Mouse (Mus musculus) left cerebral cortex, adult 18-20 months (tissue): Measurements from ENCODE around the gene Slc39a2. TPM values are rescaled to one million over a fixed set of nuclear protein-coding genes. Genes with fewer than 3 reads are reported as not detected.
"Not testable (repeated sequence)": the region's sequence is repeated elsewhere in the genome, so short reads cannot be mapped to it uniquely, and the experiment has no call there.

Experiments
- DNase-seq, 2 experiments: peaks; one replicate each; pipeline ENCODE4 v3.0.0; 2021 to 2022; ENCODE audit warnings: low spot score in 2 of 2, mixed read lengths in 1 of 2
- total RNA-seq, 2 experiments: library from RNA; stranded (reverse); gene quantifications; 2 replicates each; pipeline ENCODE4 v1.2.3; 2021

Slc39a2 gene
- total RNA-seq, 2 experiments from 2014 or later = 6.8 to 7.0 TPM

DNA sequence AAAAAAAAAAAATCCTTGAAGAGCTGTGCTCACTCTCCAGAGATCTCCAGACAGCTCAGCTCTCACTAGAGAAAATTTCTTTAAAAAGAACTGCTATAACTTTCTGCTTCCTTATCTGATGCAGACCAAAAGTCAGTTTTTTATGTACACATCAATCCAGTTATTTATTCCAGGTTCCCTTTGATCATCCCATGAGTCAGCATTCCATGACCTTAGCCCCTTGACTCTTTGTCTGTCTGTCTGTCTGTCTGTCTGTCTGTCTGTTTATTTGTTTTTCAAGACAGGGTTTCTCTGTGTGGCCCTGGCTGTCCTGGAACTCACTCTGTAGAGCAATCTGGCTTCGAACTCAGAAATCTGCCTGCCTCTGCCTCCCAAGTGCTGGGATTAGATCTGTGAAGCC, 6.7 kb downstream of the Slc39a2 start:
- no peak for DNase-seq

- peak; percentile 76 to 82 for DNase-seq
These were observed 10.4 kb downstream of the Slc39a2 start for GRCm38 (mm10) chr14:51902806-51903710.

GRCm38 (mm10) chr14:51903782-51904181, 11.1 kb downstream of the Slc39a2 start:
- DNase-seq = no peak

- DNase-seq = no peak
These were observed 12.0 kb downstream of the Slc39a2 start for GRCm38 (mm10) chr14:51904706-51905105.

- no peak for DNase-seq
These were observed 13.4 kb downstream of the Slc39a2 start for GRCm38 (mm10) chr14:51906102-51906501.

DNA sequence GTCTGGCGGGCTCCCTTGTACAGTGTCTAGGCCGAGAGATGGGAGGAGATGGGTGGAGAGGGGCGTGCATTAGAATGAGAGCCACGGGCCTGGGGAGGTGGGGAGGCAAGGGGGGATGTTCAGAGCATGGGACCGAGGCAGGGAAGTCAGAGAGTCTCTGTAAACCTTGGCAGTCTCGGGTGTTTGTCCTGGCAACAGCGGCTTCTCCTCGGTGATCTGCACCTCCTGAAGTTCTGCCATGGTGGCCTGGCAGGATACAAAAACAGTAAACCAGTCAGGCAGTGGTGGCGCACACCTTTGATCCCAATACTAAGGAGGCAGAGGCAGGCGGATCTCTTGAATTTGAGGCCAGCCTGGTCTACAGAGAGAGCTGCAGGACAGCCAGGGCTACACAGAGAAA, 18.6 kb downstream of the Slc39a2 start:
- no peak for DNase-seq

DNA sequence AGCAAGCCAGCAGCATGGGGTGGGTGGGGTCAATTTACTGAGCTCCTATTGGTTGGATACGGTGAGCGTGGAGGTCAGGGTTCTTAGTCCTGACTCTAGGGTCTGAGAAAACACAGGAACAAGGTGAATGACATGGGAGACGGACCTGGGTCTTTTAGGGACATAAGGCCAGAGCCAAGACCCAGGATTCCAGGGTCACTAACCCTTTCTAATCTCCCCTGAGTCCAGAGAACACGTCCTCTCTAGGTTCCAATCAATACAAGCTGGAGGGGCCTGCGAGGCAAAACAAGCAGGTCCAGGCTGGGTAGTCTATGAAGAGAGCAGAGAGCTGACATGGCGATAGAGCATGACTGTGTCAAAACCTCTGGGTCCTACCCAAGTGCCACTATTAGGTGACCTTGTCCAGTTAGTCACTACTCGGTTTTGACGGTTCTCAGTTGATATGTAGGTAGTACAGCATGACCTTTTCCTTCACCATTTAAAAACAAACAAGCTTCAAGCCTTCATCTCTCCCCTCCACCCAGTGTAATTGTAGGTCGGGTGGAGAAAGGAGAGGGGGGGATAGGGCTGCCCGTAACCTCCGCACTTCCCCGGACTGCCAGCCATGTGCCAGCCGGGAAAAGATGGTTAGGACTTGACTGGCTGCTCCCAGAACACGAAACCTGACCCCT, 19.8 kb downstream of the Slc39a2 start:
- DNase-seq = no peak

DNA sequence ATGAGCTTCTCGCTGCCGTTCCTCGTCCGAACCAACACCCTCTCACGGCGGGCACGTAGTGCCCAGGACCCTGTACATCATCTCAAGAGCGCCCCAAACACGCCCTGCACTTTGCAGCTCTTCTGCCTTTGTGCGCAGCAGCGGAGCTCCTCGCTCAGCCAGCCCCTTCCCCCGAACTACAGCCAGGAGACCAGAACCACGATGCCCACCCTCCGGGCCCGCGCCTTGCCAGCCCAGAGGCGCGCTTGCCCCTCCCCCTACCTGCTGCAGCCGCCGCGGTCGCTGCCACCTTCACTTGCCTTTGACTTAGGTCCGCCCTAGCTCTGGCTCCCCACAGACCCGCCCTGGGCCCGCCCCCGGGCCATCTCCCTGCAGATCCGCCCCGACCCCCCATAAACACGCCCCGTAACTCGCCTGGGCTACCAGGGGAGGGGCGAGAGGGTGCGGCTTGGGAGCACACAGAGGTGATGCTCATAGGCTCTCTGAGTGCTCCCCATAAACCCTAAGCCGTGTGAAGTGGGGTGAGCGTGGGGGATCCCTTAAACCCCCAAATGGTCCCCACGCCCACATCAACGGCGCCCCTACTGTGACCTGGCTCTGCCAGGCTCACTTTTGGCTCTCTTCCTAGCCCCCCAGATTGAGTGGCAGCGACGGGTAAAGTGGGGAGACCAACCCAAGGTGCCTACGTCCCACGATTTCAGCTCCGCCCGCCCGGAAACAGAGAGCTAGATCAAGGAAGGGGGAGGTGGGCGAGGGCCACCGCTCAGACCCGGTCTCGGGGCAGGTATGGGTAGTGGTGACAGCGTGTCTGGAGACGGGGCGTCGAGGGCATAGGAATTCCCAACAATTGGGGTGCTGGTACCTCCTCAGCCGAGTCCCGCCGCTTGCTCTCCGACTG, 20.6 kb downstream of the Slc39a2 start:
- peak; percentile 45 to 62 for DNase-seq

- DNase-seq = peak; percentile 62 to 69
These were observed 21.5 kb downstream of the Slc39a2 start, which contains the start of gene Ndrg2 for GRCm38 (mm10) chr14:51913960-51914762. Gene Ndrg2 (minus strand): TSS chr14:51914158.

DNA sequence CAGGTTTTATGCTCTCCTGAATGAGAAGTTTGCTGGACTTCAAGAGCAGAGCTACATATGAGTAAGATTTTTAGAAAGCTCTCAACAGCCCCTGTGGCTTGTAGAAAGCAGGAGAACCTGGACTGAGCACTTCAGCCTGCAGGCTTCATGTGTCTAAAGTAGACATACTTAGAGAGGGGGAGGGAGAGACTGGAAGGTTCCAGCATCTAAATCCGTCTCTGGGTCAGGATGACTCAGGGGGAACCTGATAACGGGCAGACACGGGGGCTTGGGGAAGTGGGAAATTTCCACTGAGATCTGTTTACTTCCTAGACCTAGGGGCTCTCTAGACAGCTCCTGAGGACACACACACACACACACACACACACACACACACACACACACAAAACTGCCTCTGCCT, 22.3 kb downstream of the Slc39a2 start:
- no peak for DNase-seq

- no peak for DNase-seq
These were observed 23.9 kb downstream of the Slc39a2 start for GRCm38 (mm10) chr14:51916539-51916938.

- no peak for DNase-seq
These were observed 25.4 kb downstream of the Slc39a2 start, which contains the start of gene Tppp2 for GRCm38 (mm10) chr14:51918125-51918524. Gene Tppp2 (plus strand): TSS chr14:51918425.

DNA sequence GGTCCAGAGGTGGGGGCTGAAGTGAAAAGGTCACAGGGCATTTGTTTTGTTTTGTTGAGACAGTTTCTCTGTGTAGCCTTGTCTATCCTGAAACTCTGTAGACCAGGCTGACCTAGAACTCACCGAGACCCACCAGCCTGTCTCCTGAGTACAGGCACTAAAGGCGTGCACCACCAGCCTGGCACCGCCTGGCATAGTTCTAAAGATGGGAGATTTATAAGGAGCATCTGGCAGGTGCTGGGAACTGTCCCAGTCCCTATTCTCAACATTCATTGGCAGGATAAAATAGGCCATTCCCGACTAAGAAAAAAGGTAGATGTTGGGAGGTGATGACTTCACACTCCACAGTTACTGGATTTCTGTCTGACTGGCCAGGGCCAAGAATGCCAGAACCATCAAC, 26.3 kb downstream of the Slc39a2 start:
- DNase-seq = no peak

DNA sequence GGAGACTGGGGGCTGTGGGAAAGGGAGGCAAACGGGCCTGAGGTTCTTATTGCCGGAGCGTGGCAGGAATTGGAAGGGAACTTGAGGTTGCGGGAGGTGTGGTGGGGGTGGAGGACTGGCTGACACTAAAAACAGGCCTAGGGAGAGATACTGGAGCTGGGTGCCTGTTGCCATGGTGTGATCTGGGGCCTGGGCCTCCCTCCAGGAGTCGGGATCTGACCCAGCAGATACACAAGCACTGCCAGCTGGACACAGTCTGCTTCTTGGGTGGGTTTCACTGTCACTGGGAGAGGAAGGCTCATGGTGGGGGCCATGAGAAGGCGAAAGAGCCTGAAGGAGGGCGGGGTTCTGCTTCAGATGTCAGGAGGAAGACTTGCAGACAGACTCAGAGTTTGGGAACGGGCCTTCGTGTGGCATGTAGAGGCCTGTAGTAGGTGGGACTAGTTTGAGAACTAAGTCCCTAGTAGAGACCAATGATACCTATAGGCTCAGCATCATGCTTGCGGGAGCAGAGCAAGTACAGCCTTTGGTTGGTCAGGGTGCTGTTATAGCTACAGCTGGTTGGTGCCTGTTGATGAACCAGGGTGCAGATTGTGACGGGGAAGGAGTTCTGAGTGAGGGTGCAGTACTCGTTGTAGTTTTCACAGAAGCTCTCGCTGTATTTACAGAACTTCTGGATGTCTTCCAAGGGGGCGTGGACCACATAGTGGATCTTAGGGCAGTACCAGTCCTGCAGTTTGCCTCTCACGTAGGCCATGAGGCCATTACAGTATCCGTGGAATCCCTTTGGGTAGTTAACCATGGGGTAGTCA, 29.3 kb downstream of the Slc39a2 start:
- DNase-seq = peak; percentile 34 to 43

GRCm38 (mm10) chr14:51922571-51922865, 29.8 kb downstream of the Slc39a2 start, which contains the start of gene Rnase13:
Gene Rnase13 (minus strand): TSS chr14:51922773.
- no peak for DNase-seq

DNA sequence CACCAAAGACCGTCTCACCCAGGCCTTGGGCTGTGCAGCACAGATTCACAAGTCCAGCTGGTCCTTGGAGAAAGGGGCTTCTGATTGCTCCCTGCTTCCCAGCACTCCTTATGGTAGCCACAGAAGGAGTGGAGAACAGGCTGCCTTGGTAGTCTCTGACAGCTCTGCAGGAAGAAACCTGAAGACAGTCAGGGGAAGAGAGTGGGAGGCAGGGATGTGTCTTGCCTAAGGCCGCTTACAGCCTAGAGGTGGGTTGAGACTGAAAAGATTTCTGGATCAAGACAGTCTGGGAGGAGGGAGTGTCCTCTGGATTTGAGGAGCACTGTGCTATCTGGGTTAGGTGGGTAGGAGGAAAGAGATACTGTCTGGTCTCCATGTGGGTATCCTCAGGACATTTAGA, 30.2 kb downstream of the Slc39a2 start:
- no peak for DNase-seq

GRCm38 (mm10) chr14:51923492-51923891, 30.8 kb downstream of the Slc39a2 start:
- no peak for DNase-seq

DNA sequence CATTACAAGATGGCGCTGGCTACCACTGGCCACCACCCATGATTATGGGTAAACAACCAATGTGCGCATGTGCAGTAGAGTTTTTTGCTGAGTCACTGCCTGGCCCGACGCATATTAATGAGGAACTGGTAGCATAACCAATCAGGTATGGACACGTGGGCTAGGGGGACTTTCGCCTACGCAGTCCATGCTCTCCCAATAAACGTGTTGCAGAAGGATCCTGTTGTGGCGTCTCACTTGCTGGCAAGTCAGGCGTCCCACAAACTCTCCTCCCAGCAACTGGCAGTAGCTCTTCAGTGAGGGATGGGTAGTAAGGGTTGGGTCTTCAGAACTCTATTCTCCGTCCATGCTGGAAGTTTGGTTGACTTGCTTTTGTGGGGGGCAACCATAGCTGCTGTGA, 34.2 kb downstream of the Slc39a2 start:
- not testable (repeated sequence) for DNase-seq

DNA sequence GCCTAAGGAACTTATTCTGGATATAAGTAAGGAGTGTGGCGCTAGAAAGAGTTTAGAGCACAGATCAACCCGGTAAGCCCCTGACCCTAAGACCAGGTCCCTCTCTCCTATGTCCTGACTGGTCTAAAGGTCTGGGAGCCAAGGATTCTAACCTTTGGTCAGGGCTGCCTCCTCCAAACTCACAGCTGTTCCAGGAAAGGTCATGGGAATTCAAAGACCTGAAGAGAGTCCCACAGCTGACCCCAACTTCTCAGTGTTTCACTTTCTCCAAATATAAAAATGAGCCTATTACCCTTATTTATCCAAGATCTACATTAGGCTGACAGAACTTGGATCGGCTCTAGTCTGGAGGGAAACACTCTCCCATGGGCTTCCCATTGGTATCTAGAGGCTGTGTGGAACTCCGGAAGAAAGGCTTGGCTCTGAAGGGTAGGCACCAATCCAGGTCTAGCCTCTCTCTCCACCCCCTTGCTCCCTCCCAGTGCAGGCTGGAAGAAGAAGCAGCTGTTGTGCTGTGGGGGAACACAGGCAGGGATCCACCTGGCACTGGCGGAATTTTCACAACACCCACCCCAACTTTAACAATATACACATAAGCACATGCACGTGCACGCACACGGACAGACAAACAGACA, 36.7 kb downstream of the Slc39a2 start:
- peak; percentile 61 to 71 for DNase-seq
